Mouse (Mus musculus) telencephalon, adult 2 months (tissue): ENCODE measurements around the gene Olfr1461.

ENCODE experiments used
- DNase-seq: peaks from one replicate; pipeline ENCODE4 v3.0.0-alpha.2; 2011; ENCODE audit warnings: low read depth, low spot score

Gene Olfr1461

DNA sequence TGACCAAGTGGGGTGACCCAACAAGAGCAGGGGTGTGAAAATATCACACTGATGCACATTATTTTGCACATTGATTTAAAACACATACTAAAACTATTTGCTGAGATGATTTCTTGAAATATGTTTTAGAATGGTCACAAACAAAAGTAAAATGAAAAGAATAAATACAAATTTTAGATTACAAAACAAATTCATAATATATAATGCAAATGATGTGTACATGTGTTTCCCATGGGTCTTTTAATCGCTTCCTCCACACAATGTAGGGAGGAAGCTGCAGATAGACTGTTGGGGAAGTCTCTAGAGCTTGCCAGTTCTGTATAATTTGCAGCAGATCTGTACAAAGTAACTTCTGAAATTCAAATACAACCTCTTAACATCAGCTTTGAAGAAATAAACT is at the start of gene Olfr1461:
Gene Olfr1461 (plus strand): TSS at position 301 of the 400 bp plus-strand sequence.
- DNase-seq = no peak

DNA sequence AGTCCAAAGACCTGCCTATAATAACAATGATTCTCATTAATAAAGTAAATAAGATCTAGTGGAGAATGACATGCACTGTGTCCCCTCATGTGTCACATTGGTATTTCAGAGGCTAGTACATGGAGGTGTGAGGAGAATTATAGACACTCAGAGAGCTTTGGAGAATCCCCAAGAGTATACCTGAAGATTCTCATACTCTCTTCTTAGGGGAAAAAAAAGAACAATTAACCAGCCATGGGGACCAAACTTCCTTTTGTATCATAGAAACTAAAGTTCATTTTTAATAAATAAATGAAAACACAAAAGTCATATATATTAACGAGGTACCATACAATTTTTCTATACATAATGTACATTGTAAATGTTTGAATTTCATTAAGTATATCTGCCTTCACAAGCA is 13.4 kb upstream of the Olfr1461 start, which contains the start of gene Olfr1459:
Gene Olfr1459 (minus strand): TSS at position 101 of the 400 bp plus-strand sequence.
- no peak for DNase-seq

DNA sequence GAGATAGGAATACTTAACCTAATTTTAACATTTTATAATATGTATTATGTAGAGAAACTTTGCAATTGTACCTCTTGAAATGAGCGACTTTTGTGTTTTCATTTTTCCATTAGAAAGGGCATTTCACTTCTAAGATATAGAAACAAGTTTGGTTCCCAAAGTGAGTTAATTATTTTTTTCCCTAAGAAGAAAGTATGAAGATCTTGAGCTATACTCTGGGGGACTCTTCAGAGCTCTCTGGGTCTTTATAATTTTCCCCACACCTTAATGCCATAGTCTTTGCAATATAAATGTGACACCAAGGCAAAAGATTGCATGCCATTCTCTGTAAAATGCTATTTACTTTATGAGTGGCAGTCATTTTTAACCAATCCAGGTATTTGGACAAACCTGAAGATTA is 22.6 kb downstream of the Olfr1461 start, which contains the start of gene Olfr1462:
Gene Olfr1462 (plus strand): TSS at position 301 of the 400 bp plus-strand sequence.
- DNase-seq = no peak
